Comparison of ENCODE assay signal across 21 mouse cellular contexts in genomic region chr14:76495022-76495421, GRCm38 (mm10).
DNase-seq lines count a peak whose midpoint lies in the region; ATAC-seq and TF ChIP-seq lines count a peak whose summit lies in the region.
"Had no signal": no experiment of that assay in that cellular context is flagged by ENCODE, and none has a peak within 500 bp of the region (broad histone marks: within the 10 kb centered on the region; RNA-seq: fewer than 3 reads in every experiment).

No protein-coding gene starts in this region.

- H3K4me1 ChIP-seq in hindbrain, embryonic 10.5 days (replicated peaks), result peaks cover 19% of the 10 kb centered on the region
- 0 out of 2 replicates have a peak, but pooled peaks cover 2% of the 10 kb centered on the region for H3K4me1 ChIP-seq in hindbrain, embryonic 11.5 days (replicated peaks; ENCODE audit: control insufficient read depth, insufficient read depth, low read length)
- peaks cover 16% of the 10 kb centered on the region for H3K4me1 ChIP-seq in kidney, embryonic 15.5 days
- H3K4me1 ChIP-seq in forebrain, postnatal 0 days (ENCODE audit: insufficient read depth), result no peaks in the 10 kb centered on the region
- H3K4me1 ChIP-seq: megakaryocyte, embryonic 14.5 days had no signal

- no peak overlapping the region for H3K4me2 ChIP-seq in hindbrain, embryonic 11.5 days (replicated peaks; ENCODE audit: low read depth, low read length)
- no peak overlapping the region for H3K4me2 ChIP-seq in kidney, embryonic 15.5 days
- H3K4me2 ChIP-seq in forebrain, postnatal 0 days (ENCODE audit: low read depth), result no peak overlapping the region
- H3K4me2 ChIP-seq: forebrain, embryonic 15.5 days; heart, embryonic 15.5 days; hindbrain, embryonic 15.5 days; liver, embryonic 15.5 days had no signal

- WGBS in hindbrain, embryonic 10.5 days, result 53% methylated on average over 5 of the region's 5 CpGs
- 58% methylated on average over 5 of the region's 5 CpGs for WGBS in hindbrain, embryonic 11.5 days
- 53% methylated on average over 5 of the region's 5 CpGs for WGBS in kidney, embryonic 15.5 days
- 67% methylated on average over 5 of the region's 5 CpGs for WGBS in forebrain, postnatal 0 days

- ATAC-seq in hindbrain, embryonic 11.5 days (ENCODE audit: low FRiP score), result no peak
- ATAC-seq in kidney, embryonic 15.5 days (replicated peaks; ENCODE audit: low FRiP score), result peak; percentile 74
- no peak for ATAC-seq in forebrain, postnatal 0 days
- ATAC-seq: forebrain, embryonic 15.5 days; intestine, embryonic 16.5 days had no signal

- DNase-seq in hindbrain, embryonic 10.5 days (ENCODE audit: low spot score), result no peak
- no peak for DNase-seq in hindbrain, embryonic 11.5 days (ENCODE audit: low spot score)
- DNase-seq in 416B (ENCODE audit: low read depth), result peak; percentile 36
- peak; percentile 92 for DNase-seq in WW6 (ENCODE audit: low read depth, low spot score)
- DNase-seq in right cerebral cortex, postnatal 10 days (ENCODE audit: low spot score in 2 of 2), result no peak
- no peak for DNase-seq in testis, postnatal 10 days (ENCODE audit: low spot score)
- no peak for DNase-seq in forebrain, postnatal 0 days
- DNase-seq: cerebellum, adult 9-11 months; gastrocnemius, postnatal 14 days; heart, adult 2 months; layer of hippocampus, adult 9-11 months; lung, postnatal 10 days; retina, postnatal 1 day; thymus, adult 2 months had no signal

- no peak overlapping the region for H3K9ac ChIP-seq in hindbrain, embryonic 11.5 days (ENCODE audit: low read depth, low read length)
- no peak overlapping the region for H3K9ac ChIP-seq in kidney, embryonic 15.5 days
- H3K9ac ChIP-seq in forebrain, postnatal 0 days, result no peak overlapping the region
- H3K9ac ChIP-seq: forebrain, embryonic 15.5 days; heart, embryonic 15.5 days; hindbrain, embryonic 15.5 days; liver, embryonic 15.5 days had no signal

- no peaks in the 10 kb centered on the region for H3K9me3 ChIP-seq in hindbrain, embryonic 10.5 days
- no peaks in the 10 kb centered on the region for H3K9me3 ChIP-seq in hindbrain, embryonic 11.5 days (ENCODE audit: control insufficient read depth, low read length)
- H3K9me3 ChIP-seq in kidney, embryonic 15.5 days (replicated peaks), result no peaks in the 10 kb centered on the region
- no peaks in the 10 kb centered on the region for H3K9me3 ChIP-seq in forebrain, postnatal 0 days (ENCODE audit: low read length)
- H3K9me3 ChIP-seq: forebrain, embryonic 15.5 days; heart, embryonic 15.5 days; hindbrain, embryonic 15.5 days; liver, embryonic 15.5 days; megakaryocyte, embryonic 14.5 days had no signal

- no peak for TF ChIP-seq CTCF in forebrain, postnatal 0 days (IDR thresholded peaks at IDR 0.05; ENCODE audit: low read depth)

- H3K4me3 ChIP-seq in hindbrain, embryonic 10.5 days, result no peak overlapping the region
- no peak overlapping the region for H3K4me3 ChIP-seq in hindbrain, embryonic 11.5 days (ENCODE audit: low read depth, low read length)
- H3K4me3 ChIP-seq in kidney, embryonic 15.5 days (replicated peaks), result no peak overlapping the region
- H3K4me3 ChIP-seq in forebrain, postnatal 0 days (ENCODE audit: low read depth, low read length), result no peak overlapping the region
- H3K4me3 ChIP-seq: forebrain, embryonic 15.5 days; heart, adult 2 months; heart, embryonic 15.5 days; hindbrain, embryonic 15.5 days; liver, embryonic 15.5 days; megakaryocyte, embryonic 14.5 days had no signal

- peaks cover 20% of the 10 kb centered on the region for H3K36me3 ChIP-seq in hindbrain, embryonic 10.5 days
- no peaks in the 10 kb centered on the region for H3K36me3 ChIP-seq in hindbrain, embryonic 11.5 days (ENCODE audit: control insufficient read depth, insufficient read depth, low read length)
- H3K36me3 ChIP-seq in kidney, embryonic 15.5 days, result peaks cover 10% of the 10 kb centered on the region; the same call in 1 of the 2 replicates
- peaks cover 5% of the 10 kb centered on the region; the same call in 1 of the 2 replicates for H3K36me3 ChIP-seq in forebrain, postnatal 0 days (ENCODE audit: insufficient read depth)
- H3K36me3 ChIP-seq: forebrain, embryonic 15.5 days; heart, embryonic 15.5 days; hindbrain, embryonic 15.5 days; liver, embryonic 15.5 days had no signal

- H3K27ac ChIP-seq in hindbrain, embryonic 10.5 days, result peak overlapping the region; percentile 29; the same call in 1 of the 2 replicates
- no peak overlapping the region for H3K27ac ChIP-seq in hindbrain, embryonic 11.5 days (ENCODE audit: low read depth, low read length)
- 0 out of 2 replicates have a peak overlapping the region, but pooled peaks have one; percentile 9 for H3K27ac ChIP-seq in kidney, embryonic 15.5 days
- H3K27ac ChIP-seq in forebrain, postnatal 0 days (ENCODE audit: low read depth, low read length), result no peak overlapping the region
- H3K27ac ChIP-seq: forebrain, embryonic 15.5 days; heart, adult 2 months; heart, embryonic 15.5 days; hindbrain, embryonic 15.5 days; liver, embryonic 15.5 days had no signal

- no peaks in the 10 kb centered on the region for H3K27me3 ChIP-seq in hindbrain, embryonic 10.5 days (ENCODE audit: insufficient read depth, poor library complexity, severe bottlenecking)
- no peaks in the 10 kb centered on the region for H3K27me3 ChIP-seq in hindbrain, embryonic 11.5 days (ENCODE audit: control insufficient read depth, insufficient read depth, low read length)
- no peaks in the 10 kb centered on the region for H3K27me3 ChIP-seq in kidney, embryonic 15.5 days
- H3K27me3 ChIP-seq in forebrain, postnatal 0 days (ENCODE audit: insufficient read depth, low read length), result no peaks in the 10 kb centered on the region
- H3K27me3 ChIP-seq: forebrain, embryonic 15.5 days; heart, embryonic 15.5 days; hindbrain, embryonic 15.5 days; liver, embryonic 15.5 days had no signal

Comparison
In these comparisons a context has a peak if more than half of its experiments do, and no peak if none do; other contexts are left out.
1. H3K27ac ChIP-seq: peak in hindbrain, embryonic 10.5 days (single experiment) and kidney, embryonic 15.5 days (single experiment); none in hindbrain, embryonic 11.5 days (single experiment) and forebrain, postnatal 0 days (single experiment).
2. DNase-seq: peak in 416B (single experiment) and WW6 (single experiment); none in hindbrain, embryonic 10.5 days (single experiment), hindbrain, embryonic 11.5 days (single experiment), right cerebral cortex, postnatal 10 days (0 of 2), testis, postnatal 10 days (single experiment) and forebrain, postnatal 0 days (single experiment).